In genomic region chr9:100685769-100686487, GRCm38 (mm10) we compare ENCODE assay signal across 8 mouse cellular contexts.
DNase-seq lines count a peak whose midpoint lies in the region; ATAC-seq lines count a peak whose summit lies in the region.

No protein-coding gene starts in this region.

- no peak overlapping the region for H3K4me3 ChIP-seq in hindbrain, embryonic 15.5 days
- H3K4me3 ChIP-seq in lung, embryonic 16.5 days (ENCODE audit: low read length): no peak overlapping the region
- no peak overlapping the region for H3K4me3 ChIP-seq in heart, embryonic 10.5 days

- H3K4me1 ChIP-seq in hindbrain, embryonic 15.5 days (replicated peaks): peaks cover 8% of the 10 kb centered on the region
- peaks cover 3% of the 10 kb centered on the region; the same call in 1 of the 2 replicates for H3K4me1 ChIP-seq in lung, embryonic 16.5 days (replicated peaks; ENCODE audit: control insufficient read depth, insufficient read depth, low read length)
- peaks cover 3% of the 10 kb centered on the region; the same call in 1 of the 2 replicates for H3K4me1 ChIP-seq in heart, embryonic 10.5 days

- WGBS in hindbrain, embryonic 15.5 days: 5% methylated on average over 3 of the region's 3 CpGs
- WGBS in lung, embryonic 16.5 days: 19% methylated on average over 3 of the region's 3 CpGs
- 60% methylated on average over 3 of the region's 3 CpGs for WGBS in heart, embryonic 10.5 days

- no peaks in the 10 kb centered on the region for H3K27me3 ChIP-seq in hindbrain, embryonic 15.5 days
- H3K27me3 ChIP-seq in lung, embryonic 16.5 days (ENCODE audit: control insufficient read depth, insufficient read depth, low read depth, low read length): no peaks in the 10 kb centered on the region
- no peaks in the 10 kb centered on the region for H3K27me3 ChIP-seq in heart, embryonic 10.5 days (ENCODE audit: insufficient read depth, poor library complexity, severe bottlenecking)

- no peak overlapping the region for H3K9ac ChIP-seq in hindbrain, embryonic 15.5 days
- H3K9ac ChIP-seq in lung, embryonic 16.5 days (ENCODE audit: low read length): no peak overlapping the region

- no peaks in the 10 kb centered on the region for H3K36me3 ChIP-seq in hindbrain, embryonic 15.5 days
- H3K36me3 ChIP-seq in lung, embryonic 16.5 days (ENCODE audit: control insufficient read depth, insufficient read depth, low read length): no peaks in the 10 kb centered on the region
- H3K36me3 ChIP-seq in heart, embryonic 10.5 days: no peaks in the 10 kb centered on the region

- H3K9me3 ChIP-seq in hindbrain, embryonic 15.5 days: no peaks in the 10 kb centered on the region
- no peaks in the 10 kb centered on the region for H3K9me3 ChIP-seq in lung, embryonic 16.5 days (ENCODE audit: control insufficient read depth, low read length)
- no peaks in the 10 kb centered on the region for H3K9me3 ChIP-seq in heart, embryonic 10.5 days

- H3K4me2 ChIP-seq in hindbrain, embryonic 15.5 days: peak overlapping the region; percentile 15; the same call in 1 of the 2 replicates
- H3K4me2 ChIP-seq in lung, embryonic 16.5 days (ENCODE audit: low read depth, low read length): no peak overlapping the region

- peak overlapping the region; percentile 70 for H3K27ac ChIP-seq in hindbrain, embryonic 15.5 days (replicated peaks)
- peak overlapping the region; percentile 28 for H3K27ac ChIP-seq in lung, embryonic 16.5 days (ENCODE audit: low read length)
- H3K27ac ChIP-seq in heart, embryonic 10.5 days: no peak overlapping the region

- peak; percentile 93 for ATAC-seq in hindbrain, embryonic 15.5 days (ENCODE audit: low FRiP score, low read depth)
- ATAC-seq in lung, embryonic 16.5 days (ENCODE audit: low read depth): peak; percentile 82

- DNase-seq in MN1 (ENCODE audit: low spot score): peak; percentile 26
- DNase-seq in embryo, embryonic 10 days (ENCODE audit: low spot score): peak; percentile 83
- DNase-seq in retina, postnatal 1 day: peak; percentile 84
- DNase-seq in gastrocnemius, adult 18-20 months (ENCODE audit: low spot score): no peak
- no peak for DNase-seq in heart, embryonic 10.5 days (ENCODE audit: low spot score)
- no peak for DNase-seq in spleen, postnatal 4 days (ENCODE audit: low spot score in 2 of 2)

Comparison
In these comparisons a context has a peak if more than half of its experiments do, and no peak if none do; other contexts are left out.
1. DNase-seq: peak in MN1 (single experiment), embryo, embryonic 10 days (single experiment) and retina, postnatal 1 day (single experiment); none in gastrocnemius, adult 18-20 months (single experiment), heart, embryonic 10.5 days (single experiment) and spleen, postnatal 4 days (0 of 2).